Comparison of ENCODE assay signal across 21 mouse cellular contexts in the genomic region with DNA sequence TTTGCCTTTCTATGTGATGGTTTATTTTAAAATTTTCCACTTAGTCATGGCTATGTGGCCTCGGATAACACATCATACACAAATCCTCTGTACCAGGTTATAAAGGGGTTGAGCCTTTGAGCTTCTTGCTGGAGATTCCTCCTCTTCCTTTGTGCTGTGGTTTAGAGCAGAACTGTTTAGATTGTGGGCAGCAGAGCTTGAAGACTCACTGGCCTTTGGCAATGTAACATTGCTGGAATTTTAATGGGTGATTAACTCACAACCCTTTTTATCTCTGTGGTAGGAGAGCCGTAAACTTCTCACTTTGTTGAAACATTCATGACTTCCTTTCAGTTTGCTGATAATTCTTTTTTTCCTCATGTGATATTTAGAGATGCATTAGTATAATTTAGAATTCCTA.
DNase-seq lines count a peak whose midpoint lies in the region; ATAC-seq lines count a peak whose summit lies in the region.
"Had no signal": no experiment of that assay in that cellular context is flagged by ENCODE, and none has a peak within 500 bp of the region (broad histone marks: within the 10 kb centered on the region; RNA-seq: fewer than 3 reads in every experiment).

No protein-coding gene starts in this region.

- H3K27ac ChIP-seq in kidney, embryonic 14.5 days (ENCODE audit: low read depth, low read length) = no peak overlapping the region
- H3K27ac ChIP-seq in neural tube, embryonic 12.5 days = no peak overlapping the region
- no peak overlapping the region for H3K27ac ChIP-seq in neural tube, embryonic 15.5 days (replicated peaks)
- H3K27ac ChIP-seq: embryonic facial prominence, embryonic 12.5 days; forebrain, embryonic 15.5 days; hindbrain, embryonic 13.5 days; limb, embryonic 12.5 days; liver, embryonic 14.5 days; neural tube, embryonic 13.5 days had no signal

- DNase-seq in embryo, embryonic 10.5 days (ENCODE audit: low spot score) = peak; percentile 25
- DNase-seq in embryo, embryonic 10 days (ENCODE audit: low spot score) = no peak
- DNase-seq in kidney, postnatal 10 days = no peak
- no peak for DNase-seq in heart, postnatal 36 days
- DNase-seq: adrenal gland, postnatal 25 days; cerebellum, adult 11-12 months; cerebellum, postnatal 25 days; heart, postnatal 10 days; right cerebral cortex, postnatal 14 days; thymus, postnatal 36 days had no signal

- no peaks in the 10 kb centered on the region for H3K9me3 ChIP-seq in kidney, embryonic 14.5 days (ENCODE audit: control insufficient read depth, low read length)
- H3K9me3 ChIP-seq in neural tube, embryonic 12.5 days = no peaks in the 10 kb centered on the region
- no peaks in the 10 kb centered on the region for H3K9me3 ChIP-seq in neural tube, embryonic 15.5 days (replicated peaks)
- H3K9me3 ChIP-seq: embryonic facial prominence, embryonic 12.5 days; forebrain, embryonic 15.5 days; hindbrain, embryonic 13.5 days; limb, embryonic 12.5 days; neural tube, embryonic 13.5 days had no signal

- no peak overlapping the region for H3K4me2 ChIP-seq in kidney, embryonic 14.5 days (replicated peaks; ENCODE audit: low read depth, low read length)
- H3K4me2 ChIP-seq in neural tube, embryonic 12.5 days (replicated peaks) = no peak overlapping the region
- H3K4me2 ChIP-seq in neural tube, embryonic 15.5 days = no peak overlapping the region
- H3K4me2 ChIP-seq: embryonic facial prominence, embryonic 12.5 days; forebrain, embryonic 15.5 days; heart, embryonic 11.5 days; hindbrain, embryonic 13.5 days; limb, embryonic 12.5 days; neural tube, embryonic 13.5 days had no signal

- 17% methylated on average over 2 of the region's 2 CpGs for WGBS in kidney, embryonic 14.5 days
- 19% methylated on average over 2 of the region's 2 CpGs for WGBS in neural tube, embryonic 12.5 days
- WGBS in neural tube, embryonic 15.5 days = 19% methylated on average over 2 of the region's 2 CpGs

- H3K27me3 ChIP-seq in kidney, embryonic 14.5 days (ENCODE audit: control insufficient read depth, insufficient read depth, low read length) = no peaks in the 10 kb centered on the region
- H3K27me3 ChIP-seq in neural tube, embryonic 12.5 days (replicated peaks) = no peaks in the 10 kb centered on the region
- H3K27me3 ChIP-seq in neural tube, embryonic 15.5 days (replicated peaks) = no peaks in the 10 kb centered on the region
- H3K27me3 ChIP-seq: embryonic facial prominence, embryonic 12.5 days; forebrain, embryonic 15.5 days; hindbrain, embryonic 13.5 days; limb, embryonic 12.5 days; neural tube, embryonic 13.5 days had no signal

- no peaks in the 10 kb centered on the region for H3K36me3 ChIP-seq in kidney, embryonic 14.5 days (ENCODE audit: control insufficient read depth, insufficient read depth, low read length)
- no peaks in the 10 kb centered on the region for H3K36me3 ChIP-seq in neural tube, embryonic 12.5 days
- no peaks in the 10 kb centered on the region for H3K36me3 ChIP-seq in neural tube, embryonic 15.5 days
- H3K36me3 ChIP-seq: embryonic facial prominence, embryonic 12.5 days; forebrain, embryonic 15.5 days; hindbrain, embryonic 13.5 days; limb, embryonic 12.5 days; neural tube, embryonic 13.5 days had no signal

- H3K4me3 ChIP-seq in kidney, embryonic 14.5 days (ENCODE audit: low read length) = no peak overlapping the region
- no peak overlapping the region for H3K4me3 ChIP-seq in neural tube, embryonic 12.5 days
- H3K4me3 ChIP-seq in neural tube, embryonic 15.5 days (replicated peaks) = no peak overlapping the region
- H3K4me3 ChIP-seq: embryonic facial prominence, embryonic 12.5 days; forebrain, embryonic 15.5 days; hindbrain, embryonic 13.5 days; limb, embryonic 12.5 days; neural tube, embryonic 13.5 days had no signal

- no peaks in the 10 kb centered on the region for H3K4me1 ChIP-seq in kidney, embryonic 14.5 days (ENCODE audit: control insufficient read depth, insufficient read depth, low read length)
- no peaks in the 10 kb centered on the region for H3K4me1 ChIP-seq in neural tube, embryonic 12.5 days
- H3K4me1 ChIP-seq in neural tube, embryonic 15.5 days = no peaks in the 10 kb centered on the region
- H3K4me1 ChIP-seq: embryonic facial prominence, embryonic 12.5 days; forebrain, embryonic 15.5 days; hindbrain, embryonic 13.5 days; limb, embryonic 12.5 days; neural tube, embryonic 13.5 days had no signal

- no peak overlapping the region for H3K9ac ChIP-seq in kidney, embryonic 14.5 days (ENCODE audit: low read depth, low read length)
- H3K9ac ChIP-seq in neural tube, embryonic 12.5 days = no peak overlapping the region
- H3K9ac ChIP-seq in neural tube, embryonic 15.5 days (replicated peaks) = no peak overlapping the region
- H3K9ac ChIP-seq: embryonic facial prominence, embryonic 12.5 days; forebrain, embryonic 15.5 days; hindbrain, embryonic 13.5 days; limb, embryonic 12.5 days; liver, embryonic 14.5 days; neural tube, embryonic 13.5 days had no signal

- intact Hi-C loops in heart, postnatal 36 days (cut with DNase I) = no loop called here

- ATAC-seq in kidney, embryonic 14.5 days (ENCODE audit: low FRiP score, low TSS enrichment) = peak; percentile 88; the same call in 1 of the 2 replicates
- peak; percentile 63; the same call in 1 of the 2 replicates for ATAC-seq in neural tube, embryonic 12.5 days (ENCODE audit: low FRiP score, low read depth)
- no peak for ATAC-seq in neural tube, embryonic 15.5 days (ENCODE audit: low FRiP score)
- no peak for ATAC-seq in granulocyte monocyte progenitor cell, adult 5-6 weeks (replicated peaks; ENCODE audit: poor library complexity, severe bottlenecking)
- ATAC-seq: forebrain, embryonic 15.5 days had no signal

Comparison
In these comparisons a context has a peak if more than half of its experiments do, and no peak if none do; other contexts are left out.
1. ATAC-seq: peak in kidney, embryonic 14.5 days (single experiment) and neural tube, embryonic 12.5 days (single experiment); none in neural tube, embryonic 15.5 days (single experiment) and granulocyte monocyte progenitor cell, adult 5-6 weeks (single experiment).